Mouse (Mus musculus): Measurements from ENCODE around the gene Srpk2. TPM values are rescaled to one million over a fixed set of nuclear protein-coding genes. Genes with fewer than 3 reads are reported as not detected.

The Srpk2 gene
- polyA plus RNA-seq, 1 experiment from 2014 or later = 99.9 TPM

DNA sequence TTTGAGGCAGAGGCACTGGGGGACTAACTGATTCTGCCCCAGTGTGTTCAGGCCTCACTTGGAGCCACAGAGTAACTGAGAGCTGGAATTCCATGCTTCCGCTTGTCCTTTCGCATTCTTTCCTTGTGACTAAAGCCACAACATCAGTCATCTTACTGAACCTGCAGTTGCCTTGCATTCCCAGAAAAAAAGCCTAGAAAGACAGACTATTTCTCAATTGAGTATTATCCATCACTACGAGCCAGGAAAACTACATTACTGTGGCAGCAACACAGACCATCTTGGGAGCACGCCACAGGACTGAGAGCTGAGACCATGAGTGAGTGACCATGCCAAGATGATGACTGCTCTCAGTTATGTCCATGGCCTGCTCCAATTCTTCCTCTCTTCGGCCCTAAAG lies 57.2 kb downstream of the Srpk2 start:
- H3K4me2 ChIP-seq (replicated peaks) = no peak overlapping the region

DNA sequence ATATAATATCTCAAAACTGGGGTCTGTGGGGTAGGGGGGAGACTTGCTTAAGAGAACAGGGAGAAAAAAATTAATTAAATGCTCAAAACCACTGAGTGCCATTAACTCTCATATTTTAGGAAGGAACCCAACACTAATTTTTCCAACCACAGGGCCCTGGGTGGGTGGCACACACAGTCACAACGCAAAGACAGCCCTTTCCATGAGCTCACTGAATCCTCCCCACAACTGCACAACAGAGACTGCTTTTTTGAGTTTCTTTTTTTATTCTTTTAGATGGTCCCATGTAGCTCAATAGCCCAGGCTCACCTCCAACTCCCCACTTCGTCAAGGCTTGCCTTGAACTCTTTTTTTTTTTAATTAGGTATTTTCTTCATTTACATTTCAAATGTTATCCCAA lies 58.2 kb downstream of the Srpk2 start:
- Histone ChIP-seq H3K36me3 (no peaks in the 10 kb centered on the region), H3K4me1 (0 out of 2 replicates have a peak, but pooled peaks cover 5% of the 10 kb centered on the region), H3K27me3 (no peaks in the 10 kb centered on the region), H3K4me3 (no peak overlapping the region), H3K27ac (replicated peaks) (no peak overlapping the region), H3K9me3 (no peaks in the 10 kb centered on the region), H3K4me2 (replicated peaks) (no peak overlapping the region), H3K9ac (replicated peaks) (no peak overlapping the region)
- 24% methylated on average over 2 of the region's 2 CpGs for WGBS
- no peak for ATAC-seq (replicated peaks)

More for the DNA sequence above, 57.2 kb downstream of the Srpk2 start:
- H3K9me3 ChIP-seq = no peaks in the 10 kb centered on the region
- no peaks in the 10 kb centered on the region for H3K36me3 ChIP-seq
- ATAC-seq (replicated peaks) = no peak
- H3K27me3 ChIP-seq = no peaks in the 10 kb centered on the region
- H3K4me3 ChIP-seq = no peak overlapping the region
- H3K27ac ChIP-seq (replicated peaks) = no peak overlapping the region
- 0 out of 2 replicates have a peak, but pooled peaks cover 5% of the 10 kb centered on the region for H3K4me1 ChIP-seq
- WGBS = 92% methylated on average over 5 of the region's 5 CpGs
- no peak overlapping the region for H3K9ac ChIP-seq (replicated peaks)

DNA sequence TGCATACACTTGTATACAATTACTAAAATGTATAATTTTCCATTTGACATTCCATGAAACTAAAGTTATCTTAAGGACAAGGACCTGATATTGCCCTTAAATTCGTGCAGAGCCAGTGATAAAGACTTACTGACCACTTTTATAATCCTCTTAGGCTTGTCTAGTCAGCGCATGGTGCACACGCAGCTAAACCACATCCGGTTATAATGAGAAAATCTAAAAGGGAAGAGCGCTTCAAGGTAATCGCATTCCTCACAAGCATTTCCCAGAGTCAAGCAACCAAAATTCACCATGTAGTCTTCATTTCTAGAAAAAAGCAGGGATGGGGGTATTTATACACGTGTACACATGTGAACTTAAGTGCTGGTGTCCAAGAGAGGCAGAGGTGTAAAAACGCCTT lies 63.8 kb downstream of the Srpk2 start:
- no peak overlapping the region for H3K9ac ChIP-seq (replicated peaks)
- no peak overlapping the region for H3K4me3 ChIP-seq
- no peak for ATAC-seq (replicated peaks)
- H3K4me1 ChIP-seq = peaks cover 4% of the 10 kb centered on the region; the same call in 1 of the 2 replicates
- H3K36me3 ChIP-seq = no peaks in the 10 kb centered on the region
- H3K9me3 ChIP-seq = no peaks in the 10 kb centered on the region
- no peak overlapping the region for H3K4me2 ChIP-seq (replicated peaks)
- WGBS = 83% methylated on average over 8 of the region's 8 CpGs
- no peak overlapping the region for H3K27ac ChIP-seq (replicated peaks)
- no peaks in the 10 kb centered on the region for H3K27me3 ChIP-seq

DNA sequence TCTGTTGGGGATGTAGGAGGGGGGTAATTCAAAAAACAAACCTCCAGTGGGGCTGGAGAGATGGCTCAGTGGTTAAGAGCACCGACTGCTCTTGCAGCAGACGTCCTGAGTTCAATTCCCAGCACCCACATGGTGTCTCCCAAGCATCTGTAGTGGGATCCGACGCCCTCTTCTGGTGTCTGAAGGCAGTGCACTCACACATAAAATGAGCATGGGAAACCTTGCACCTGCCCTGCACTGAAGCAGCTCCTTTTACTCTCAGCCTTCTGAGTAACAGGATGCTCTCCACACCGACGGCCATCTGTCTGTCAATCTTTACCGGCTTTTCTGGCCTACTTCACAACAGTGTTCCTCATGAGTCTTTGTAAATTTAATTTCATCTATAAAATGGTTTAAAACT lies 65.8 kb downstream of the Srpk2 start:
- Histone ChIP-seq H3K36me3 (no peaks in the 10 kb centered on the region), H3K4me2 (replicated peaks) (no peak overlapping the region), H3K9ac (replicated peaks) (no peak overlapping the region), H3K4me1 (peaks cover 15% of the 10 kb centered on the region), H3K4me3 (no peak overlapping the region), H3K27ac (replicated peaks) (no peak overlapping the region), H3K27me3 (no peaks in the 10 kb centered on the region), H3K9me3 (no peaks in the 10 kb centered on the region)
- 94% methylated on average over 7 of the region's 7 CpGs for WGBS
- ATAC-seq (replicated peaks) = no peak

DNA sequence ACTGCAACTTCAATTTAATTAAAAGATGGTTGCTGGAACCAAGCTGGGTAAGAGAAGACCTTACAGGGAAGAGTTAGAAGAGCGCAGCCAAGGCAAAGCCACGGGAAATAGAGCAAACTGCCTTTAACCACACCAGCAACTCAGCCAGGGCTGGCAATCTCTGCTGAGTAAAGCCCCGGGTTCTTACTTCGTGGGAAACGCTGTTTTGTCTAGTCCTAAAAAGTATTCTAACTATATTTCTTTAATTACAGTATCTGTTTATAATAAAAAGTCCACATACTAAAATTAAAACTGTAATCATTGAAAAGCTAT lies 67.4 kb downstream of the Srpk2 start:
- WGBS = 15% methylated on average over 5 of the region's 5 CpGs
- H3K4me1 ChIP-seq = peaks cover 15% of the 10 kb centered on the region
- peak overlapping the region; percentile 54 for H3K4me3 ChIP-seq
- ATAC-seq (replicated peaks) = peak; percentile 23; the same call in 1 of the 2 replicates
- H3K36me3 ChIP-seq = no peaks in the 10 kb centered on the region
- peak overlapping the region; percentile 95 for H3K27ac ChIP-seq (replicated peaks)
- H3K9me3 ChIP-seq = no peaks in the 10 kb centered on the region
- H3K9ac ChIP-seq (replicated peaks) = peak overlapping the region; percentile 55
- no peaks in the 10 kb centered on the region for H3K27me3 ChIP-seq
- H3K4me2 ChIP-seq (replicated peaks) = peak overlapping the region; percentile 63

DNA sequence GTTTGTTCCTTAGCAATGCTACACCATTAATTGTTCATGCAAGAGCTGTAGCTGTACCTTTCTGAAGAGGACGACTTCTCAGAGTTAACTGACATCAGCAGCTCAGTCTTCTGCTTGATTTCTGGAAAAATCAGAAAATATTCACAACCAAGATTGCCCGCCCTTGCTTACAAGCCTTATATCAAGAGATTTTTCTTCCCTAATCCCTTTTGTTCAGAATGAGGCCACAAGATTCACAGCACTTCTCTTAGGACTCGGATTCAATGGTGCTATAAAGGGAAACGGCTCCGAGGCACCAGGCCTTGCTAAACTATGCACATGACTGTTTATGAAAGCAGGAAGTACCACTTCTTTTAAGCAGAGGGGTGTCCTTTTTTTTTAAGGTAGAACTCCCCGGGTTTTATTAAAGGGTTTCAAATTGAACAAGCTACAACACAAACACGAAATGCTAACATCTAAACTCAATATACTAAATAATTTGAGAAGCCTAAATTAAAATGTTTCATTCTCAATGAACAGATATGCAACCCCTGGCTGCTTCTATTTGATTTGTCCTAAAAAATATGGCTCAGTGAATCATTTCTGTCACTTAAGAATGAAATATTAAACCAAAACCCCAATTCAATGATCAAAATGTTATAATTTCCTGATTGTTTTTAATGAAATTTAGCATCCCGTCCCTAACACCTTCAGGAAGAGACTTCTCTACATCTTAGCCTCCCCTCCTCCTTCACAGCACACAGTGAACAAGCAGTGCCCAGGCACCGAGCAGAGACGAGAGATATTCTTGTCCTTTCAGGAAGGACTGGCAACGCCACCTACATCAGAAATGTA lies 67.9 kb downstream of the Srpk2 start:
- Histone ChIP-seq H3K4me1 (peaks cover 15% of the 10 kb centered on the region), H3K9ac (replicated peaks) (peak overlapping the region; percentile 55), H3K4me2 (replicated peaks) (peak overlapping the region; percentile 63), H3K4me3 (peak overlapping the region; percentile 54), H3K9me3 (no peaks in the 10 kb centered on the region), H3K27me3 (no peaks in the 10 kb centered on the region), H3K36me3 (no peaks in the 10 kb centered on the region), H3K27ac (replicated peaks) (peak overlapping the region; percentile 95)
- 3% methylated on average over 11 of the region's 11 CpGs for WGBS
- peak; percentile 94 for ATAC-seq (replicated peaks)

DNA sequence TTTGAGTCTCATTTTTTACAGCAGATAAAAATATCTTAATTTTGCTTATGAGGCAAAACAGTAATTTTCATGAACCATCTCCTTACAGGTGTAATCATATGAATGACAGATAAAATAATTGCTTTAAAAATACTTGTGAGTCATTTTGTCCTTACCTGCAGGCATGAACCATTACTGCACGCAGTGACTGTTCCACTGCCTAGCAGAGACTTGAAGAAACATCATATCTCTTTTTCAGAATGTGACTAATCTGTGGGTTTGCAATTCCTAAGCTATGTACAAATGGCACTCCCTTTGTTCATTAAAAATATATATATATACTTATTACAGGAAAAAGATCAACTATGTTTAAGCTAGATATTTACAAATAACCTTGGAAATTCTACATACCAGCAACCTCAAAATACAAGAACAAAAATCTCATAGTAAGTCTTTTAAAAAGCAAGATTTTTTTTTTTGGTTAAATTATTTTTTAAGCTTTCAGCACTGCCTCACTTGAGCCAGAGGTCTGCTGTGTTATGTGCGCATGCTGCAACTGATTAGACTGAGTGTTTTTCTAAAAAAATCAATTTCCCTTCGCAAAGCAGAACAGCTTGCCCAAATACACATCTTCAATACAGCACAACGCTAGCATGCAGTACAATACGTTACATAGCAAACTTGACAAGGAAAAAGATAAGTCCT lies 68.7 kb downstream of the Srpk2 start:
- WGBS = 19% methylated on average over 5 of the region's 5 CpGs

DNA sequence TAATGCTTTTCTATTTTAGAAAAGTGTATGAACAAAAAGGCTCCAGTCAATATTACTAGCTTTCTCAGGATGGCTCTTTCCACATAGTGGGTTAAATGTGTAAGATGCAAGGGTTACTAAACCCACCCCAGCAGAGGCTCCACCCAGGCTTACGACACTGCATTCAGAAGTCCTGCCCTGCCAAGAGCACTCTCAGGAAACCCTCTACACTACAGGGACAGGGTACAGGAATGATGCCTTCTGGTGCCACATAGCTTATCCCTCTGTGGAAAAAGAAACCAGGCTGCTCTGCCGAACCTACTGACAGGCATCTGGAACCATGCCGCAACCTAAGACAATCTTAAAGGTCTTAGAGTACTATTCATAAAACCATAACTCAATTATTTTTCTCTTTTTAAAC lies 71.6 kb downstream of the Srpk2 start:
- no peak for ATAC-seq (replicated peaks)
- no peaks in the 10 kb centered on the region for H3K36me3 ChIP-seq
- H3K9me3 ChIP-seq = no peaks in the 10 kb centered on the region
- peaks cover 15% of the 10 kb centered on the region for H3K4me1 ChIP-seq
- H3K4me2 ChIP-seq (replicated peaks) = no peak overlapping the region
- H3K9ac ChIP-seq (replicated peaks) = no peak overlapping the region
- H3K27ac ChIP-seq (replicated peaks) = no peak overlapping the region
- 76% methylated on average over 3 of the region's 3 CpGs for WGBS
- H3K27me3 ChIP-seq = no peaks in the 10 kb centered on the region
- H3K4me3 ChIP-seq = no peak overlapping the region

More for the DNA sequence above, 68.7 kb downstream of the Srpk2 start:
- Histone ChIP-seq H3K9me3 (no peaks in the 10 kb centered on the region), H3K4me2 (replicated peaks) (peak overlapping the region; percentile 63), H3K9ac (replicated peaks) (peak overlapping the region; percentile 55), H3K4me3 (peak overlapping the region; percentile 54), H3K27me3 (no peaks in the 10 kb centered on the region), H3K27ac (replicated peaks) (peak overlapping the region; percentile 95), H3K36me3 (no peaks in the 10 kb centered on the region), H3K4me1 (peaks cover 15% of the 10 kb centered on the region)
- peak; percentile 70 for ATAC-seq (replicated peaks)

DNA sequence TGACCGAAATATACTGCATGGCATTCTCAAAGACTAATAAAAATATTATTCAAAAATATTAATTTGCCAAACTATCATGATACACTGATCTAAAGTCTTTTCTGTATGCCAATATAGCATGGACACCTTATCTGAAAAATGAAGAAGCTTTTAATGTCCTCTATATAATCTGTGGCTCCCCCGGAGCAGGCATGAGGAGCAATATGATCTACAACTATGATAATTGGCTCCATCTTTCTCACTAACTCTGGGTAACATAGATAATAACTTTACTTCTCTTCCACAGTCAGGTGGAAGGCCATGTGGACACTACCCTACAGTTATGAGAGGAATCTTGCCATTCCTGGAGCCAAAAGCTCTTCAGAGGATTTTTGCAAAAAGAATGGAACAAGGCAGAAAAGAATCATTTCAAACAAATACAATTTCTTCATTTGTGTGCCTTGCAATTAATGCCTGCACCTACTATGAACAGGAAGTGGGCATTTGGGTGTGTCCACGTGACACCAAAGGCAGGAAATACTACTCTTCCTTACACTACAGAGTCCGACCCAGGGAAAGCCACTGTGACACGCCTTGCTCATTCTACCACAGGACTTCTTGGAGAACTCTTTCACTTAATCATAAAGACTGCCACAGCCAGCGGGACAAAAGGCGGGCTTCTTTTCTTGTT lies 80.2 kb downstream of the Srpk2 start:
- 77% methylated on average over 7 of the region's 7 CpGs for WGBS
- no peak for ATAC-seq (replicated peaks)
- Histone ChIP-seq H3K36me3 (no peaks in the 10 kb centered on the region), H3K27ac (replicated peaks) (no peak overlapping the region), H3K4me2 (replicated peaks) (no peak overlapping the region), H3K27me3 (no peaks in the 10 kb centered on the region), H3K9ac (replicated peaks) (no peak overlapping the region), H3K9me3 (no peaks in the 10 kb centered on the region), H3K4me1 (peaks cover 17% of the 10 kb centered on the region), H3K4me3 (no peak overlapping the region)

DNA sequence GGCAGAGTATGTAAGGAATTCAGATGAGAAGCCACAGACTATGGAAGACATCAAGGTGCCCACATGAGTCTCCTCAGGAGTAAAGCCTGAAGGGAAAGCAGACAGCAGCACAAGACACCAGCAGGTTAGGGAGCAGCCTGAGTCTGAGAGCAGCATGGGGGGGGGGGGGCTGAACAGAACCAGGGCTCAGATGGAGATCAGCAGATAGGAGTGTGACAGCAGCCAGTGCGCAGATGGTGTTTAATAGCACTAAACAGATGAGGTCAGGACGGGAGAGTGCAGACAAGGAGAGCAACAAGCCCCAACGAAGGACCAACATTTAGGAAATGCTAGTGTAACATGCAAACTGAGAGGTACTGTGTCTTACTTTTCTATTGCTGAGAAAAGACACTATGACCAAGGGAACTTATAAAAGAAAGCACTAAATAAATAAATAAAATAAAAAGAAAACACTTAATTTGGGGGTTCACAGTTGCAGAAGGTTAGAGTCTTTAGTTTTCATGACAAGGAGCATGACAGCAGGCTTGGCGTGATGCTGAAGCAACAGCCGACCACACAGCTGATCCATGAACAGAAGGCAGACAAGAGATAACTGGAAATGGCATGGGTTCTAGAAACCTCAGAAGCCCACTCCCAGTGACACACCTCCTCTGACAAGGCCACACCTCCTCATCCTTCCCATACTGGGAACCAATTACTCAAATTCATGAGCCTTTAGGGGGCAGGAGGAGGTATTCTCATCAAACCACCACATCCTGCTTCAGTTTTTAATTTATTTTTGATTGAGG lies 84.5 kb downstream of the Srpk2 start:
- no peaks in the 10 kb centered on the region for H3K9me3 ChIP-seq
- ATAC-seq (replicated peaks) = peak; percentile 75
- H3K4me3 ChIP-seq = no peak overlapping the region
- peaks cover 15% of the 10 kb centered on the region for H3K4me1 ChIP-seq
- WGBS = 60% methylated on average over 5 of the region's 5 CpGs
- peak overlapping the region; percentile 17; the same call in 1 of the 2 replicates for H3K27ac ChIP-seq (replicated peaks)
- H3K9ac ChIP-seq (replicated peaks) = no peak overlapping the region
- H3K36me3 ChIP-seq = no peaks in the 10 kb centered on the region
- H3K4me2 ChIP-seq (replicated peaks) = no peak overlapping the region
- no peaks in the 10 kb centered on the region for H3K27me3 ChIP-seq

DNA sequence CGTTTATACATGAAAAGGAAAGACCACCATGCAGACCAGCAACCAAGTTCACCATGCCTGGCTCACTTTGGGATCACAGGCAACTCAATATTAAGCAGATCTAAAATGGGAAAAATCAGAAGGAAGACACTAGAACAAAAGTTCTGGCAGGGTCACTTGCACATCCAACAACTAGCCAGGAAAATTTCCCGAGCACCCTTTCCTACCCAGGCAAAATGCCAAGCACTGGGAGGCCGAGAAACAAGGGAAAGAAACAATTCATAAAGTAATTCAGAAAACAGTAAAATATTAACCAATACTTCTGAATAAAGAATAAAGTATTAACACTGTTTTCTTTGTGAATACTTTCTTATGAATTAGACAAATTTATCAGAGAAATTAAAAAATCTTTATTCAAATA lies 85.2 kb downstream of the Srpk2 start:
- no peaks in the 10 kb centered on the region for H3K9me3 ChIP-seq
- no peaks in the 10 kb centered on the region for H3K36me3 ChIP-seq
- ATAC-seq (replicated peaks) = no peak
- no peak overlapping the region for H3K4me3 ChIP-seq
- no peak overlapping the region for H3K4me2 ChIP-seq (replicated peaks)
- no peak overlapping the region for H3K27ac ChIP-seq (replicated peaks)
- WGBS = 47% methylated on average over 3 of the region's 3 CpGs
- no peaks in the 10 kb centered on the region for H3K27me3 ChIP-seq
- peaks cover 17% of the 10 kb centered on the region for H3K4me1 ChIP-seq
- no peak overlapping the region for H3K9ac ChIP-seq (replicated peaks)

Data from forebrain, embryonic 15.5 days (tissue).